Mouse (Mus musculus): Measurements from ENCODE around the gene Phlda1. TPM values are rescaled to one million over a fixed set of nuclear protein-coding genes. Genes with fewer than 3 reads are reported as not detected.

Phlda1 gene
- polyA plus RNA-seq, 1 experiment, result 0.31 TPM

- TF ChIP-seq GATA1 (IDR thresholded peaks at IDR 0.05; ENCODE audit: low read length), result no peak
- TF ChIP-seq TAL1 (IDR thresholded peaks at IDR 0.05; ENCODE audit: low read length), result no peak
- no peaks in the 10 kb centered on the region for H3K36me3 ChIP-seq (ENCODE audit: control insufficient read depth)
- peaks cover 5% of the 10 kb centered on the region; the same call in 1 of the 2 replicates for H3K9me3 ChIP-seq (ENCODE audit: control insufficient read depth, low read length)
- peaks cover 25% of the 10 kb centered on the region for H3K4me1 ChIP-seq (ENCODE audit: control insufficient read depth)
- peaks cover 69% of the 10 kb centered on the region for H3K27me3 ChIP-seq (ENCODE audit: control insufficient read depth)
- H3K4me3 ChIP-seq (replicated peaks), result no peak overlapping the region
Measured at GRCm38 (mm10) chr10:111509103-111509784, 3.2 kb downstream of the Phlda1 start.

GRCm38 (mm10) chr10:111509981-111510380, 3.9 kb downstream of the Phlda1 start:
- peaks cover 25% of the 10 kb centered on the region for H3K4me1 ChIP-seq (ENCODE audit: control insufficient read depth)
- no peaks in the 10 kb centered on the region for H3K36me3 ChIP-seq (ENCODE audit: control insufficient read depth)
- TF ChIP-seq GATA1 (IDR thresholded peaks at IDR 0.05; ENCODE audit: low read length) (no peak), TAL1 (IDR thresholded peaks at IDR 0.05; ENCODE audit: low read length) (no peak)
- peaks cover 5% of the 10 kb centered on the region; the same call in 1 of the 2 replicates for H3K9me3 ChIP-seq (ENCODE audit: control insufficient read depth, low read length)
- peaks cover 67% of the 10 kb centered on the region for H3K27me3 ChIP-seq (ENCODE audit: control insufficient read depth)
- no peak overlapping the region for H3K4me3 ChIP-seq (replicated peaks)

GRCm38 (mm10) chr10:111510798-111511197, 4.7 kb downstream of the Phlda1 start:
- peaks cover 5% of the 10 kb centered on the region; the same call in 1 of the 2 replicates for H3K9me3 ChIP-seq (ENCODE audit: control insufficient read depth, low read length)
- peaks cover 24% of the 10 kb centered on the region for H3K4me1 ChIP-seq (ENCODE audit: control insufficient read depth)

GRCm38 (mm10) chr10:111512036-111512568, 6.0 kb downstream of the Phlda1 start:
- H3K4me1 ChIP-seq (ENCODE audit: control insufficient read depth), result peaks cover 12% of the 10 kb centered on the region
- peaks cover under 1% of the 10 kb centered on the region; the same call in 1 of the 2 replicates for H3K9me3 ChIP-seq (ENCODE audit: control insufficient read depth, low read length)
- TF ChIP-seq TAL1 (IDR thresholded peaks at IDR 0.05; ENCODE audit: low read length) (no peak), GATA1 (IDR thresholded peaks at IDR 0.05; ENCODE audit: low read length) (no peak)
- no peaks in the 10 kb centered on the region for H3K36me3 ChIP-seq (ENCODE audit: control insufficient read depth)
- peaks cover 57% of the 10 kb centered on the region for H3K27me3 ChIP-seq (ENCODE audit: control insufficient read depth)
- no peak overlapping the region for H3K4me3 ChIP-seq (replicated peaks)

More at GRCm38 (mm10) chr10:111510798-111511197, 4.7 kb downstream of the Phlda1 start:
- Histone ChIP-seq H3K4me3 (replicated peaks) (no peak overlapping the region), H3K36me3 (ENCODE audit: control insufficient read depth) (no peaks in the 10 kb centered on the region), H3K27me3 (ENCODE audit: control insufficient read depth) (peaks cover 65% of the 10 kb centered on the region)
- TF ChIP-seq TAL1 (IDR thresholded peaks at IDR 0.05; ENCODE audit: low read length), result no peak
- TF ChIP-seq GATA1 (IDR thresholded peaks at IDR 0.05; ENCODE audit: low read length), result no peak

GRCm38 (mm10) chr10:111514282-111514885, 8.3 kb downstream of the Phlda1 start:
- Histone ChIP-seq H3K9me3 (ENCODE audit: control insufficient read depth, low read length) (no peaks in the 10 kb centered on the region), H3K4me1 (ENCODE audit: control insufficient read depth) (peaks cover 4% of the 10 kb centered on the region), H3K36me3 (ENCODE audit: control insufficient read depth) (no peaks in the 10 kb centered on the region), H3K4me3 (replicated peaks) (no peak overlapping the region), H3K27me3 (ENCODE audit: control insufficient read depth) (peaks cover 37% of the 10 kb centered on the region)
- no peak for TF ChIP-seq TAL1 (IDR thresholded peaks at IDR 0.05; ENCODE audit: low read length)
- no peak for TF ChIP-seq GATA1 (IDR thresholded peaks at IDR 0.05; ENCODE audit: low read length)

GRCm38 (mm10) chr10:111515071-111516010, 9.3 kb downstream of the Phlda1 start:
- Histone ChIP-seq H3K4me3 (replicated peaks) (no peak overlapping the region), H3K27me3 (ENCODE audit: control insufficient read depth) (peaks cover 36% of the 10 kb centered on the region), H3K9me3 (ENCODE audit: control insufficient read depth, low read length) (no peaks in the 10 kb centered on the region), H3K4me1 (ENCODE audit: control insufficient read depth) (peaks cover 4% of the 10 kb centered on the region), H3K36me3 (ENCODE audit: control insufficient read depth) (no peaks in the 10 kb centered on the region)
- no peak for TF ChIP-seq GATA1 (IDR thresholded peaks at IDR 0.05; ENCODE audit: low read length)
- no peak for TF ChIP-seq TAL1 (IDR thresholded peaks at IDR 0.05; ENCODE audit: low read length)

GRCm38 (mm10) chr10:111516172-111516588, 10.1 kb downstream of the Phlda1 start:
- Histone ChIP-seq H3K4me3 (replicated peaks) (no peak overlapping the region), H3K9me3 (ENCODE audit: control insufficient read depth, low read length) (no peaks in the 10 kb centered on the region), H3K4me1 (ENCODE audit: control insufficient read depth) (peaks cover 4% of the 10 kb centered on the region), H3K27me3 (ENCODE audit: control insufficient read depth) (peaks cover 28% of the 10 kb centered on the region), H3K36me3 (ENCODE audit: control insufficient read depth) (no peaks in the 10 kb centered on the region)
- TF ChIP-seq GATA1 (IDR thresholded peaks at IDR 0.05; ENCODE audit: low read length) (no peak), TAL1 (IDR thresholded peaks at IDR 0.05; ENCODE audit: low read length) (no peak)

GRCm38 (mm10) chr10:111516804-111517436, 10.8 kb downstream of the Phlda1 start:
- TF ChIP-seq TAL1 (IDR thresholded peaks at IDR 0.05; ENCODE audit: low read length) (no peak), GATA1 (IDR thresholded peaks at IDR 0.05; ENCODE audit: low read length) (no peak)
- Histone ChIP-seq H3K36me3 (ENCODE audit: control insufficient read depth) (no peaks in the 10 kb centered on the region), H3K27me3 (ENCODE audit: control insufficient read depth) (peaks cover 24% of the 10 kb centered on the region), H3K4me1 (ENCODE audit: control insufficient read depth) (peaks cover 4% of the 10 kb centered on the region), H3K4me3 (replicated peaks) (no peak overlapping the region), H3K9me3 (ENCODE audit: control insufficient read depth, low read length) (no peaks in the 10 kb centered on the region)

Measured in erythroblast, embryonic 14.5 days (primary cell).